Mouse (Mus musculus) hindbrain, embryonic 11.5 days (tissue): ENCODE measurements at regions not wholly inside any gene's neighbourhood (a gene's known extent, or its start where the extent isn't known, plus 50 kb on each side); places are given as distances from the start of the nearest gene placed in this dataset.

Experiments used
- ATAC-seq: fragments of 200-750 bp; cut with Nextera tagmentation; 2 replicates; pipeline ENCODE4 v1.8.0; 2017; ENCODE audit warnings: mild to moderate bottlenecking, moderate TSS enrichment, moderate library complexity; ENCODE audit not compliant: low FRiP score
- DNase-seq: peaks from one replicate; pipeline ENCODE4 v3.0.0-alpha.2; 2015; ENCODE audit warnings: low spot score
- H3K27ac ChIP-seq: fragments of 300-500 bp; sonication (generic); 2 replicates; pipeline ENCODE4 v1.5.1; 2014; ENCODE audit warnings: mild to moderate bottlenecking, low read depth, low read length
- H3K27me3 ChIP-seq: fragments of 300-500 bp; sonication (generic); 2 replicates; pipeline ENCODE4 v1.6.1; 2014; ENCODE audit warnings: mild to moderate bottlenecking, low read length, moderate library complexity, mixed read lengths; ENCODE audit not compliant: control insufficient read depth, insufficient read depth
- H3K36me3 ChIP-seq: fragments of 300-500 bp; sonication (generic); 2 replicates; pipeline ENCODE4 v1.6.1; 2014; ENCODE audit warnings: mild to moderate bottlenecking, low read length, moderate library complexity, mixed read lengths; ENCODE audit not compliant: control insufficient read depth, insufficient read depth
- H3K4me1 ChIP-seq: fragments of 300-500 bp; sonication (generic); replicated peaks from 2 replicates; pipeline ENCODE4 v1.6.1; 2014; ENCODE audit warnings: low read length, mixed read lengths; ENCODE audit not compliant: control insufficient read depth, insufficient read depth
- H3K4me2 ChIP-seq: fragments of 300-500 bp; sonication (generic); replicated peaks from 2 replicates; pipeline ENCODE4 v1.6.1; 2014; ENCODE audit warnings: mild to moderate bottlenecking, low read depth, low read length
- H3K4me3 ChIP-seq: fragments of 300-500 bp; sonication (generic); 2 replicates; pipeline ENCODE4 v1.5.1; 2014; ENCODE audit warnings: low read depth, low read length
- H3K9ac ChIP-seq: fragments of 300-500 bp; sonication (generic); 2 replicates; pipeline ENCODE4 v1.6.1; 2014; ENCODE audit warnings: low read depth, low read length
- H3K9me3 ChIP-seq: fragments of 300-500 bp; sonication (generic); 2 replicates; pipeline ENCODE4 v1.6.1; 2016; ENCODE audit warnings: low read length; ENCODE audit not compliant: control insufficient read depth
- WGBS: fragments of 180-500 bp; shearing (Covaris S2); extraction: QIAGEN DNeasy Blood & Tissue Kit; methylation state at CpG from one replicate; pipeline ENCODE4 v1.1.7; 2014; 5-methylcytosine and 5-hydroxymethylcytosine counted together

- Histone ChIP-seq H3K36me3 (no peaks in the 10 kb centered on the region), H3K27me3 (no peaks in the 10 kb centered on the region), H3K4me1 (no peaks in the 10 kb centered on the region), H3K27ac (no peak overlapping the region), H3K9ac (no peak overlapping the region), H3K9me3 (no peaks in the 10 kb centered on the region), H3K4me2 (no peak overlapping the region), H3K4me3 (no peak overlapping the region)
- DNase-seq (no peak), ATAC-seq (no peak)
- WGBS, result 84% methylated on average over 9 of the region's 9 CpGs
Observed at GRCm38 (mm10) chr5:97598741-97599140, 141.9 kb upstream of the Gk2 start.

- H3K9me3 ChIP-seq, result no peaks in the 10 kb centered on the region
- no peak overlapping the region for H3K9ac ChIP-seq
- no peaks in the 10 kb centered on the region for H3K4me1 ChIP-seq
- no peaks in the 10 kb centered on the region for H3K36me3 ChIP-seq
- H3K4me3 ChIP-seq, result no peak overlapping the region
- H3K4me2 ChIP-seq, result no peak overlapping the region
- 84% methylated on average over 2 of the region's 2 CpGs for WGBS
- ATAC-seq (no peak), DNase-seq (no peak)
- H3K27ac ChIP-seq, result no peak overlapping the region
- no peaks in the 10 kb centered on the region for H3K27me3 ChIP-seq
Observed at GRCm38 (mm10) chr5:97595916-97596315, 139.1 kb upstream of the Gk2 start.

GRCm38 (mm10) chr5:97594081-97594480, 137.3 kb upstream of the Gk2 start:
- no peak for DNase-seq
- no peak for ATAC-seq
- 78% methylated on average over 7 of the region's 7 CpGs for WGBS
- H3K9ac ChIP-seq, result no peak overlapping the region
- H3K9me3 ChIP-seq, result no peaks in the 10 kb centered on the region
- H3K36me3 ChIP-seq, result no peaks in the 10 kb centered on the region
- no peak overlapping the region for H3K4me3 ChIP-seq
- no peaks in the 10 kb centered on the region for H3K27me3 ChIP-seq
- no peak overlapping the region for H3K27ac ChIP-seq
- H3K4me2 ChIP-seq, result no peak overlapping the region
- no peaks in the 10 kb centered on the region for H3K4me1 ChIP-seq

- no peak for ATAC-seq
- WGBS, result 94% methylated on average over 2 of the region's 2 CpGs
Observed at GRCm38 (mm10) chr5:97582509-97582908, 125.7 kb upstream of the Gk2 start.

GRCm38 (mm10) chr5:97565486-97565885, 108.7 kb upstream of the Gk2 start:
- no peaks in the 10 kb centered on the region for H3K27me3 ChIP-seq
- H3K27ac ChIP-seq, result no peak overlapping the region
- no peak overlapping the region for H3K9ac ChIP-seq
- H3K4me2 ChIP-seq, result no peak overlapping the region
- ATAC-seq (no peak), DNase-seq (no peak)
- no peak overlapping the region for H3K4me3 ChIP-seq
- no peaks in the 10 kb centered on the region for H3K36me3 ChIP-seq
- 79% methylated on average over 5 of the region's 5 CpGs for WGBS
- H3K9me3 ChIP-seq, result no peaks in the 10 kb centered on the region
- H3K4me1 ChIP-seq, result no peaks in the 10 kb centered on the region

More at GRCm38 (mm10) chr5:97582509-97582908, 125.7 kb upstream of the Gk2 start:
- Histone ChIP-seq H3K4me1 (no peaks in the 10 kb centered on the region), H3K4me3 (no peak overlapping the region), H3K27ac (no peak overlapping the region), H3K9me3 (no peaks in the 10 kb centered on the region), H3K36me3 (no peaks in the 10 kb centered on the region), H3K9ac (no peak overlapping the region), H3K27me3 (no peaks in the 10 kb centered on the region), H3K4me2 (no peak overlapping the region)
- DNase-seq, result no peak

- Histone ChIP-seq H3K36me3 (no peaks in the 10 kb centered on the region), H3K4me3 (no peak overlapping the region), H3K4me1 (no peaks in the 10 kb centered on the region), H3K27ac (no peak overlapping the region), H3K4me2 (no peak overlapping the region), H3K9me3 (no peaks in the 10 kb centered on the region), H3K9ac (no peak overlapping the region), H3K27me3 (no peaks in the 10 kb centered on the region)
- ATAC-seq (no peak), DNase-seq (no peak)
- 78% methylated on average over 6 of the region's 6 CpGs for WGBS
Observed at GRCm38 (mm10) chr5:97563724-97564123, 106.9 kb upstream of the Gk2 start.

- no peak overlapping the region for H3K4me3 ChIP-seq
- no peaks in the 10 kb centered on the region for H3K4me1 ChIP-seq
- no peak for DNase-seq
- H3K27me3 ChIP-seq, result no peaks in the 10 kb centered on the region
- 89% methylated on average over 6 of the region's 6 CpGs for WGBS
- H3K9me3 ChIP-seq, result no peaks in the 10 kb centered on the region
- H3K4me2 ChIP-seq, result no peak overlapping the region
- no peak for ATAC-seq
- no peaks in the 10 kb centered on the region for H3K36me3 ChIP-seq
- H3K27ac ChIP-seq, result no peak overlapping the region
- H3K9ac ChIP-seq, result no peak overlapping the region
Observed at GRCm38 (mm10) chr5:97554274-97554673, 97.5 kb upstream of the Gk2 start.

GRCm38 (mm10) chr5:97553122-97553521, 96.3 kb upstream of the Gk2 start:
- DNase-seq (peak; percentile 37), ATAC-seq (no peak)
- WGBS, result 59% methylated on average over 3 of the region's 3 CpGs
- Histone ChIP-seq H3K4me1 (no peaks in the 10 kb centered on the region), H3K27me3 (no peaks in the 10 kb centered on the region), H3K4me3 (no peak overlapping the region), H3K36me3 (no peaks in the 10 kb centered on the region), H3K9ac (no peak overlapping the region), H3K4me2 (no peak overlapping the region), H3K9me3 (no peaks in the 10 kb centered on the region), H3K27ac (no peak overlapping the region)

- Histone ChIP-seq H3K9me3 (no peaks in the 10 kb centered on the region), H3K27ac (no peak overlapping the region), H3K9ac (no peak overlapping the region), H3K36me3 (no peaks in the 10 kb centered on the region), H3K27me3 (no peaks in the 10 kb centered on the region), H3K4me3 (no peak overlapping the region), H3K4me1 (no peaks in the 10 kb centered on the region), H3K4me2 (no peak overlapping the region)
- DNase-seq, result no peak
- 33% methylated on average over 3 of the region's 3 CpGs for WGBS
- no peak for ATAC-seq
Observed at GRCm38 (mm10) chr5:97537492-97538257, 80.9 kb upstream of the Gk2 start.
